Mouse (Mus musculus) midbrain, embryonic 13.5 days (tissue): ENCODE data around the gene Btbd18. TPM values are rescaled to one million over a fixed set of nuclear protein-coding genes. Genes with fewer than 3 reads are reported as not detected.
A peak's percentile ranks its signal among the peaks of the same experiment; 100 is the strongest.
"Not testable (repeated sequence)": the region's sequence is repeated elsewhere in the genome, so short reads cannot be mapped to it uniquely, and the experiment has no call there.

ENCODE experiments used
- ATAC-seq: fragments of 200-750 bp; cut with Nextera tagmentation; 2 replicates; pipeline ENCODE4 v1.8.0; 2017; ENCODE audit warnings: mild to moderate bottlenecking, moderate TSS enrichment, moderate library complexity
- H3K27ac ChIP-seq: fragments of 300-500 bp; sonication (generic); 2 replicates; pipeline ENCODE4 v1.5.1; 2015; ENCODE audit warnings: inconsistent platforms, mild to moderate bottlenecking, moderate library complexity
- H3K27me3 ChIP-seq: fragments of 300-500 bp; sonication (generic); 2 replicates; pipeline ENCODE4 v1.6.1; 2015; ENCODE audit warnings: mild to moderate bottlenecking, inconsistent platforms
- H3K36me3 ChIP-seq: fragments of 300-500 bp; sonication (generic); 2 replicates; pipeline ENCODE4 v1.6.1; 2015; ENCODE audit warnings: mild to moderate bottlenecking, inconsistent platforms
- H3K4me1 ChIP-seq: fragments of 300-500 bp; sonication (generic); replicated peaks from 2 replicates; pipeline ENCODE4 v1.6.1; 2015; ENCODE audit warnings: inconsistent platforms
- H3K4me2 ChIP-seq: fragments of 300-500 bp; sonication (generic); replicated peaks from 2 replicates; pipeline ENCODE4 v1.6.1; 2015; ENCODE audit warnings: moderate library complexity, mild to moderate bottlenecking, inconsistent platforms
- H3K4me3 ChIP-seq: fragments of 300-500 bp; sonication (generic); replicated peaks from 2 replicates; pipeline ENCODE4 v1.5.1; 2015; ENCODE audit warnings: mild to moderate bottlenecking, inconsistent platforms
- H3K9ac ChIP-seq: fragments of 300-500 bp; sonication (generic); replicated peaks from 2 replicates; pipeline ENCODE4 v1.6.1; 2015; ENCODE audit warnings: mild to moderate bottlenecking, inconsistent platforms
- H3K9me3 ChIP-seq: fragments of 300-500 bp; sonication (generic); 2 replicates; pipeline ENCODE4 v1.6.1; 2016; ENCODE audit warnings: mild to moderate bottlenecking, inconsistent platforms
- WGBS: fragments of 180-500 bp; shearing (Covaris S2); methylation state at CpG from one replicate; pipeline ENCODE4 v1.1.7; 2015; 5-methylcytosine and 5-hydroxymethylcytosine counted together
- polyA plus RNA-seq: library from polyadenylated mRNA; unstranded; fragments of >200 nt; fragmentation: Nextera tagmentation; extraction: Ambion mirVana; gene quantifications from 2 replicates; pipeline ENCODE4 v1.2.1, GENCODE M21; 2015

Gene Btbd18
- polyA plus RNA-seq, 1 experiment from 2014 or later = 0.42 TPM

- Histone ChIP-seq H3K27ac (0 out of 2 replicates have a peak overlapping the region, but pooled peaks have one; percentile 51), H3K4me1 (peaks cover 36% of the 10 kb centered on the region)
- no peak for ATAC-seq
These were observed 9.2 kb upstream of the Btbd18 start for GRCm38 (mm10) chr2:84649674-84650073.

GRCm38 (mm10) chr2:84650464-84651195, 8.2 kb upstream of the Btbd18 start, which contains the start of gene Ctnnd1:
Gene Ctnnd1 (minus strand): TSS chr2:84650765.
- no peaks in the 10 kb centered on the region for H3K9me3 ChIP-seq

More at GRCm38 (mm10) chr2:84649674-84650073, 9.2 kb upstream of the Btbd18 start:
- Histone ChIP-seq H3K9ac (peak overlapping the region; percentile 73), H3K9me3 (no peaks in the 10 kb centered on the region), H3K4me2 (peak overlapping the region; percentile 83), H3K4me3 (peak overlapping the region; percentile 57), H3K36me3 (no peaks in the 10 kb centered on the region), H3K27me3 (no peaks in the 10 kb centered on the region)
- WGBS = under 1% methylated on average over 10 of the region's 10 CpGs

GRCm38 (mm10) chr2:84653354-84653753, 5.5 kb upstream of the Btbd18 start:
- no peak overlapping the region for H3K4me2 ChIP-seq
- H3K4me3 ChIP-seq = no peak overlapping the region
- ATAC-seq = no peak
- H3K27me3 ChIP-seq = no peaks in the 10 kb centered on the region
- H3K36me3 ChIP-seq = no peaks in the 10 kb centered on the region
- H3K27ac ChIP-seq = no peak overlapping the region
- no peaks in the 10 kb centered on the region for H3K9me3 ChIP-seq
- peaks cover 13% of the 10 kb centered on the region for H3K4me1 ChIP-seq
- H3K9ac ChIP-seq = no peak overlapping the region

More at GRCm38 (mm10) chr2:84650464-84651195, 8.2 kb upstream of the Btbd18 start, which contains the start of gene Ctnnd1:
- Histone ChIP-seq H3K27me3 (no peaks in the 10 kb centered on the region), H3K27ac (peak within 1 kb of the TSS; percentile 86), H3K4me3 (peak within 1 kb of the TSS; percentile 57), H3K9ac (peak within 1 kb of the TSS; percentile 73), H3K4me1 (peaks cover 36% of the 10 kb centered on the region), H3K4me2 (peak within 1 kb of the TSS; percentile 83), H3K36me3 (no peaks in the 10 kb centered on the region)
- under 1% methylated on average over 15 of the region's 15 CpGs for WGBS
- peak; percentile 97 for ATAC-seq

- H3K4me3 ChIP-seq = no peak overlapping the region
- ATAC-seq = no peak
- no peaks in the 10 kb centered on the region for H3K27me3 ChIP-seq
- H3K4me1 ChIP-seq = peaks cover 5% of the 10 kb centered on the region; the same call in 1 of the 2 replicates
- H3K4me2 ChIP-seq = no peak overlapping the region
- WGBS = 68% methylated on average over 1 of the region's 1 CpGs
- no peaks in the 10 kb centered on the region for H3K9me3 ChIP-seq
- no peaks in the 10 kb centered on the region for H3K36me3 ChIP-seq
- no peak overlapping the region for H3K9ac ChIP-seq
- H3K27ac ChIP-seq = no peak overlapping the region
These were observed 3.0 kb upstream of the Btbd18 start for GRCm38 (mm10) chr2:84655864-84656263.

- no peak for ATAC-seq
- Histone ChIP-seq H3K9ac (no peak overlapping the region), H3K4me3 (no peak overlapping the region), H3K4me1 (no peaks in the 10 kb centered on the region), H3K36me3 (no peaks in the 10 kb centered on the region), H3K4me2 (no peak overlapping the region), H3K9me3 (no peaks in the 10 kb centered on the region), H3K27me3 (no peaks in the 10 kb centered on the region), H3K27ac (no peak overlapping the region)
- WGBS = 69% methylated on average over 3 of the region's 3 CpGs
These were observed 1.4 kb downstream of the Btbd18 start for GRCm38 (mm10) chr2:84660253-84660652.

- Histone ChIP-seq H3K27ac (no peak overlapping the region), H3K36me3 (peaks cover 6% of the 10 kb centered on the region), H3K4me1 (no peaks in the 10 kb centered on the region), H3K4me3 (no peak overlapping the region), H3K4me2 (no peak overlapping the region), H3K27me3 (no peaks in the 10 kb centered on the region), H3K9ac (no peak overlapping the region), H3K9me3 (no peaks in the 10 kb centered on the region)
- no peak for ATAC-seq
- 25% methylated on average over 2 of the region's 2 CpGs for WGBS
These were observed 4.0 kb downstream of the Btbd18 start for GRCm38 (mm10) chr2:84662866-84663265.

GRCm38 (mm10) chr2:84666081-84666480, 7.2 kb downstream of the Btbd18 start:
- Histone ChIP-seq H3K4me2 (no peak overlapping the region), H3K9ac (no peak overlapping the region), H3K4me3 (no peak overlapping the region), H3K9me3 (no peaks in the 10 kb centered on the region), H3K27me3 (no peaks in the 10 kb centered on the region), H3K4me1 (peaks cover 12% of the 10 kb centered on the region), H3K27ac (no peak overlapping the region), H3K36me3 (peaks cover 10% of the 10 kb centered on the region)
- no peak for ATAC-seq
- WGBS = 72% methylated on average over 12 of the region's 12 CpGs

GRCm38 (mm10) chr2:84669828-84670568, 11.1 kb downstream of the Btbd18 start:
- Histone ChIP-seq H3K27ac (peak overlapping the region; percentile 93), H3K4me1 (peaks cover 14% of the 10 kb centered on the region), H3K4me2 (peak overlapping the region; percentile 77), H3K27me3 (no peaks in the 10 kb centered on the region), H3K9ac (peak overlapping the region; percentile 93), H3K4me3 (peak overlapping the region; percentile 91), H3K9me3 (no peaks in the 10 kb centered on the region), H3K36me3 (peaks cover 37% of the 10 kb centered on the region)
- peak; percentile 88 for ATAC-seq
- WGBS = 2% methylated on average over 39 of the region's 39 CpGs

- H3K4me2 ChIP-seq = peak within 1 kb of the TSS; percentile 77
- peaks cover 14% of the 10 kb centered on the region for H3K4me1 ChIP-seq
- no peaks in the 10 kb centered on the region for H3K9me3 ChIP-seq
- no peaks in the 10 kb centered on the region for H3K27me3 ChIP-seq
- peaks cover 42% of the 10 kb centered on the region for H3K36me3 ChIP-seq
- ATAC-seq = peak; percentile 98
- whole genome bisulfite sequencing = under 1% methylated on average over 20 of the region's 20 CpGs
- H3K9ac ChIP-seq = peak within 1 kb of the TSS; percentile 93
- peak within 1 kb of the TSS; percentile 91 for H3K4me3 ChIP-seq
- H3K27ac ChIP-seq = peak within 1 kb of the TSS; percentile 93
These were observed 11.7 kb downstream of the Btbd18 start, which contains the start of gene Selenoh for GRCm38 (mm10) chr2:84670569-84670933. Gene Selenoh (minus strand): TSS chr2:84670770.

- H3K27ac ChIP-seq = not testable (repeated sequence)
- peak overlapping the region; percentile 91; the same call in 1 of the 2 replicates for H3K4me3 ChIP-seq
These were observed 12.7 kb downstream of the Btbd18 start for GRCm38 (mm10) chr2:84671535-84671934.

GRCm38 (mm10) chr2:84677270-84677967, 18.5 kb downstream of the Btbd18 start:
- Histone ChIP-seq H3K9me3 (no peaks in the 10 kb centered on the region), H3K27me3 (no peaks in the 10 kb centered on the region), H3K9ac (peak overlapping the region; percentile 79), H3K36me3 (peaks cover 44% of the 10 kb centered on the region), H3K27ac (peak overlapping the region; percentile 75), H3K4me3 (peak overlapping the region; percentile 96), H3K4me2 (peak overlapping the region; percentile 66), H3K4me1 (peaks cover 29% of the 10 kb centered on the region)
- peak; percentile 65 for ATAC-seq
- WGBS = 10% methylated on average over 22 of the region's 22 CpGs

More at GRCm38 (mm10) chr2:84671535-84671934, 12.7 kb downstream of the Btbd18 start:
- 72% methylated on average over 4 of the region's 5 CpGs for WGBS
- Histone ChIP-seq H3K4me1 (peaks cover 24% of the 10 kb centered on the region), H3K36me3 (peaks cover 50% of the 10 kb centered on the region), H3K4me2 (peak overlapping the region; percentile 77)
- H3K9ac ChIP-seq, H3K27me3 ChIP-seq, H3K9me3 ChIP-seq, ATAC-seq: not testable (repeated sequence)
